Mouse (Mus musculus) bone marrow, adult 2 months (tissue): Measurements from ENCODE around the gene Leap2.

Experiments
- CTCF ChIP-seq: fragments of 200-500 bp; IDR thresholded peaks from 2 replicates; pipeline ENCODE4 v1.5.1; 2011; ENCODE audit warnings: low read length, control low read depth; ENCODE audit not compliant: control insufficient read depth, insufficient read depth
- POLR2A ChIP-seq: fragments of 200-500 bp; IDR thresholded peaks from 2 replicates; pipeline ENCODE4 v1.6.1; 2011; ENCODE audit warnings: low read depth, mild to moderate bottlenecking, control low read depth, low read length, borderline replicate concordance; ENCODE audit not compliant: control insufficient read depth

- TF ChIP-seq CTCF (no peak), POLR2A (no peak)
Observed at GRCm38 (mm10) chr11:53413871-53414270, 9.1 kb downstream of the Leap2 start.
